Comparison of ENCODE assay signal across 20 mouse cellular contexts in genomic region chr3:4793141-4793540, GRCm38 (mm10).
A peak's percentile ranks its signal among the peaks of the same experiment; 100 is the strongest.
DNase-seq lines count a peak whose midpoint lies in the region; ATAC-seq and TF ChIP-seq lines count a peak whose summit lies in the region.
"Had no signal": no experiment of that assay in that cellular context is flagged by ENCODE, and none has a peak within 500 bp of the region (broad histone marks: within the 10 kb centered on the region; RNA-seq: fewer than 3 reads in every experiment).

No protein-coding gene starts in this region.

- TF ChIP-seq CTCF in forebrain, postnatal 0 days (IDR thresholded peaks at IDR 0.05; ENCODE audit: low read depth): no peak
- no peak for TF ChIP-seq CTCF in brain, embryonic 14.5 days (IDR thresholded peaks at IDR 0.05; ENCODE audit: borderline replicate concordance, extremely low read depth, insufficient read depth, insufficient read length)

- WGBS in forebrain, postnatal 0 days: 63% methylated on average over 2 of the region's 2 CpGs
- WGBS in forebrain, embryonic 13.5 days: 80% methylated on average over 2 of the region's 2 CpGs

- no peaks in the 10 kb centered on the region for H3K36me3 ChIP-seq in forebrain, postnatal 0 days (ENCODE audit: insufficient read depth)
- H3K36me3 ChIP-seq in forebrain, embryonic 13.5 days (ENCODE audit: poor library complexity, severe bottlenecking): no peaks in the 10 kb centered on the region
- H3K36me3 ChIP-seq: embryonic facial prominence, embryonic 13.5 days; embryonic facial prominence, embryonic 15.5 days; forebrain, embryonic 10.5 days; forebrain, embryonic 12.5 days had no signal

- no peak overlapping the region for H3K9ac ChIP-seq in forebrain, postnatal 0 days
- H3K9ac ChIP-seq in forebrain, embryonic 13.5 days: no peak overlapping the region
- H3K9ac ChIP-seq: embryonic facial prominence, embryonic 13.5 days; embryonic facial prominence, embryonic 15.5 days; forebrain, embryonic 12.5 days had no signal

- DNase-seq in forebrain, postnatal 0 days: peak; percentile 41
- peak; percentile 4 for DNase-seq in brain, adult 2 months (ENCODE audit: low read depth, low spot score)
- DNase-seq in brain, embryonic 14.5 days (ENCODE audit: low read depth): peak; percentile 56
- no peak for DNase-seq in lung, postnatal 10 days
- DNase-seq: adrenal gland, adult 2 months; adrenal gland, postnatal 10 days; adrenal gland, postnatal 25 days; cerebellum, adult 11 months; cerebellum, adult 18-20 months; cerebellum, adult 8-10 months; cerebellum, adult 9-11 months; cerebellum, postnatal 14 days; cerebellum, postnatal 36 days; embryo, embryonic 11 days had no signal

- H3K4me3 ChIP-seq in forebrain, postnatal 0 days (ENCODE audit: low read depth, low read length): no peak overlapping the region
- no peak overlapping the region for H3K4me3 ChIP-seq in forebrain, embryonic 13.5 days
- H3K4me3 ChIP-seq: embryonic facial prominence, embryonic 13.5 days; embryonic facial prominence, embryonic 15.5 days; erythroblast, embryonic 14.5 days; forebrain, embryonic 10.5 days; forebrain, embryonic 12.5 days had no signal

- no peaks in the 10 kb centered on the region for H3K27me3 ChIP-seq in forebrain, postnatal 0 days (ENCODE audit: insufficient read depth, low read length)
- H3K27me3 ChIP-seq in forebrain, embryonic 13.5 days: no peaks in the 10 kb centered on the region
- H3K27me3 ChIP-seq: embryonic facial prominence, embryonic 13.5 days; embryonic facial prominence, embryonic 15.5 days; forebrain, embryonic 12.5 days had no signal

- H3K4me2 ChIP-seq in forebrain, postnatal 0 days (ENCODE audit: low read depth): no peak overlapping the region
- no peak overlapping the region for H3K4me2 ChIP-seq in forebrain, embryonic 13.5 days
- H3K4me2 ChIP-seq: embryonic facial prominence, embryonic 13.5 days; embryonic facial prominence, embryonic 15.5 days; forebrain, embryonic 12.5 days had no signal

- no peak overlapping the region for H3K27ac ChIP-seq in forebrain, postnatal 0 days (ENCODE audit: low read depth, low read length)
- H3K27ac ChIP-seq in forebrain, embryonic 13.5 days: no peak overlapping the region
- H3K27ac ChIP-seq: embryonic facial prominence, embryonic 13.5 days; embryonic facial prominence, embryonic 15.5 days; forebrain, embryonic 10.5 days; forebrain, embryonic 12.5 days had no signal

- no peak for ATAC-seq in forebrain, postnatal 0 days
- no peak for ATAC-seq in forebrain, embryonic 13.5 days

- H3K4me1 ChIP-seq in forebrain, postnatal 0 days (ENCODE audit: insufficient read depth): peaks cover 9% of the 10 kb centered on the region; the same call in 1 of the 2 replicates
- H3K4me1 ChIP-seq in forebrain, embryonic 13.5 days: peaks cover 30% of the 10 kb centered on the region
- H3K4me1 ChIP-seq: embryonic facial prominence, embryonic 15.5 days had no signal

- TF ChIP-seq POLR2A in brain, embryonic 14.5 days (IDR thresholded peaks at IDR 0.05; ENCODE audit: borderline replicate concordance, extremely low read depth, insufficient read depth, insufficient read length, poor library complexity, severe bottlenecking): no peak

- no peaks in the 10 kb centered on the region for H3K9me3 ChIP-seq in forebrain, postnatal 0 days (ENCODE audit: low read length)
- H3K9me3 ChIP-seq in forebrain, embryonic 13.5 days (replicated peaks): no peaks in the 10 kb centered on the region
- H3K9me3 ChIP-seq: embryonic facial prominence, embryonic 13.5 days; embryonic facial prominence, embryonic 15.5 days; forebrain, embryonic 10.5 days; forebrain, embryonic 12.5 days had no signal
